Mouse (Mus musculus) 416B (cell line): ENCODE measurements around the gene Plcb1.
A peak's percentile ranks its signal among the peaks of the same experiment; 100 is the strongest.
"Not testable (repeated sequence)": the region's sequence is repeated elsewhere in the genome, so short reads cannot be mapped to it uniquely, and the experiment has no call there.

Source experiments
- DNase-seq: peaks from one replicate; pipeline ENCODE4 v3.0.0; 2011; ENCODE audit warnings: low read depth

The Plcb1 gene

DNA sequence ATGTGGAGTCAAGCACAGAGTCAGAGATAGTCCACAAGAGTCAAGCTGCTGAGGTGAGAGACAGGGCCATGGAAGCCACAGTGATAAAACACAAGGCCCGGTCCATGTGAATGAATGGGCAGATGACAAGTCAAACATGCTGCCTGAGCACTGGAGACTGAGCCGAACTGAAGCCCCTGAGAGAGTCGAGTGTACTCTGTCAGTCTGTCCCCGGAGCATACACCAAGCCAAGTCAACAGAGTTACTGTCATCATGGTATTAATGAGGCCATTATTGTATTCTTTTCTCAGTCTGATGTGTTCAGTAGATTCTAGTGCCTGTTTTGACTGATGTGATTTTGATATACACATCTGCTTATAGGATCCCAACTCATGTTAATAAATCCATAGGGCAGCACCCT is 521.9 kb downstream of the Plcb1 start:
- no peak for DNase-seq

DNA sequence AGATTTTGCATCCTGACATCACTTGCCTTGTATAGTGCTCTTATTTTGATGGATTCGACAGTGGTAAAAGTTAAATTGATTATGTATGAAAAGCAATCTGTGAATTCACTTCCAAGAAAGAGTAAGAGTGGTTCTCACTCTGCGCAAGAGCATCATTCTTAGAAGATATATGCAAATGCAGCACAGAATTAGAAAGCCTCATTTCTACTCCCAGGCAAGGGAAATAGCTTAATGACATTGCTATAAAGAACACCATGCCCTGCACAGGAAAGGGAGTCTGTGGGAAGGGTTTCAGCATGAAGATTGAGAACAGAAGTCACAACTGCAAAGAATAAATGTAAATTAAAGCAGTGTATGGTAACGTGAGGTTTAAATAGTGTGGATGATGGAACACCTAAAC is 530.1 kb downstream of the Plcb1 start:
- no peak for DNase-seq

DNA sequence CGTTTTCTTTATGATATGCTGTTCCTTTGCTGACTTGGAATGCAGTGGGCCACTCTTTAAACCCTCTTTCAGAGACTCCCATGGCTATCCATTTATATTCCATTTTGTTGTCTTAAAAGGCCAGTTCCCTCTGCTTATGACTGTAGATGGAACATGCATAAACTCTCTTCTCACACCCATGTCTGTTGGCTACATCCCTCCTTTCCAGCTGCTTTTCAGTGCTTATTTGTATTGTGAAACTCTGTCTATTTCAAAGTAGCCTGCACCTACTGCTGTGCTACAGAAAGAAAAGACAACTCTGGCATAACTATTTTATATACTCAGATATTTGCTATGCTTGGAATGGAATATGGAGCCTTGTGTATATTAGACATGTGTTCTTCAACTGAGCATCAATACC is 532.3 kb downstream of the Plcb1 start:
- DNase-seq = no peak

DNA sequence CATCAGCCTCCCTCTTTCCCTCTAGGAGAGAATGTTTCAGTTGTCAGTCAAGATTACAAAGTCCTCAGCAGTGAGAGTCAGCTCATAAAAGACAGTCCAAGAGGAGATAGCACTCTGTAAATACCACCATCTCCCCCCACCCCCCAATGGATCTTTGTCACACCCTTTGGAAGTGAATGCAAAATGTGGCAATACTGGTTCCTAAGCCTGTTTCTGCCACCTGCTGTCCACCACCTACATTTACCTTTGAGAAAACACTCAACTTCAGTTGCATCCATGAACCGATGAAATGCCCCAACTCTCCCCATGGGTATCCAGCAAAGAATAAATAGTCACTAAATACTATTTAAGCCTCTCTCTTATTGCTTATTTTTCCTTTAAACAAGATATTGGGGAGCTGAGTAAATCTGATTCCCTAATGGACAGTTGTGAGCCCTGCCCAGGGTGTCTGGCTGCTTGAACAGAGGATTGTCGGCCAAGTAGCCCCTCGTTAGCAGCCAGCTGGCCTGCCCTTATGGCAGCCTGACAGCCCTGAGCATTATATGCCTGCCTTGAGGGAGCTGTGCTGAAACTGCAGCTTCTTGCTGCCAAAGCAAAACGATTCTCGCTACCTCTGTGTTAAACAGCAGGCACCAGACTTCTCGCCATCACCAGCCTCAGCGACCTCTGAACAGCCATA is 537.5 kb downstream of the Plcb1 start:
- no peak for DNase-seq

DNA sequence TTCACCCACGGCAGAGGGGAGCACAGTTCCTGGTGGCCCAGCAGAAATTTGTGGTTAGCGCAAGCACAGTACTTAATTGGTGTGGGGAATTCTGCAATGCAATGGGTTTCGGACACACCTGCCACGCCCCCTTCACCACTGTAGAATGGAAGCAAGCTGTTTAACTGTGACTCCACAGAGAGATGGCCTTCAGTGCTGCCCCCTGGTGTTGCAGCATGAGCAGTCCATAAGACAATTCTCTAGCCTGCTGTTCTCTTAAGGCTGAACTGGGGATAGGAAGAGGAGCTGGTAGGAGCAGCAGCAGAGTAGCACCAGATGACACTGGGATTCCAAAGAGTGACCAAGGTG is 538.1 kb downstream of the Plcb1 start:
- peak; percentile 40 for DNase-seq

DNA sequence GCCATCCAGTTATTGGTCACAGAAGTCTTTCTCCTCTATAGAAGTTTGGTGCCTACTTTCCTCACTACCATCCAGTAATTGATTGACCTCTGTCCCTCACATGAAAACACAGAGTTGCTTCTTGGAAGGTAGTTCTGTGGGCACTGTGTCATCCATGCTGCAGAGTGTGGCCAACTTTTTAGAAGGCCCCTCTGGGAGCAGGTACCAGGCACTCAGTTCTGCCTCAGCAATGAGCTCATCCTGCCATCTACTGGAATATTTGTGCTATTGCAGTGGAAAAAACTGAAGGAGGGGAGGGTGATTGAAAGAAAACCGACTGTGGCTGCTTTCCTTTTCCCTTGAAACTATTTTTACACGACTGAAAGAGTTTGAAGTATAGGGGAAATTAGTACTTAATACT is 542.9 kb downstream of the Plcb1 start:
- peak; percentile 57 for DNase-seq

DNA sequence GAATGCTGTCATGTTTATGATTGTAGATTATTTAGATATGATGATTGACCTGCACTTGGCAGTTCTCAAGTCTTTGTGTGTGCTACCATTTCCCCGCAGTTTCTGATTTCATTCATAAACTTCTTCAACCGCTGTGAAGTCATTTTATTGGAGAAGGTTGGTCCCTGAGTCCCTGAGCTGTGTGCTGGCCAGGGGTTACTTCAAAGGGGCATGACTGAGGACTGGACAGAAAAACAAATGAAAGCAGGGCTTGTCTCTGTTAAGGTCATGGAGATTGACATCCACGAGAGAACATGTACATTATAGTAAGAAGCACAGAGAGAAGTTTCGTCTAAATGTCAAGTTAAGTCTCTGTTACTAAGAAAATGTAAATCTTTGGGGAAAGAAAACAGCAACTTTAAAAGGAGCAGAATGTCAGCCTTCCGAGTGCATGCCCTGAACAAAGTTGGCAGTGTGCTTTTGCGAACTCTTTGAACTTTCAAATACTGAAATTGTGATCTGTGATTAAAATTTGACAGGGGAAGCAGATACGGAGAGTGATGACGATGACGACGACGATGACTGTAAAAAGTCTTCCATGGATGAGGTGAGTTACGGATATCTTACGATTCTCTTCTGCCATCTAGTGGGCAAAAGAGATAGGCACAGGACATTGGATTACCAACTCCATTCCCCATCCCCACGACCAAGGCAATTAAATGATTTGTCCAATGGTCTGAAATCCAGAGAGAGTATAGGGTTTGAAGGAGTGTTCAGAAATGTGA is 544.1 kb downstream of the Plcb1 start:
- peak; percentile 64 for DNase-seq

DNA sequence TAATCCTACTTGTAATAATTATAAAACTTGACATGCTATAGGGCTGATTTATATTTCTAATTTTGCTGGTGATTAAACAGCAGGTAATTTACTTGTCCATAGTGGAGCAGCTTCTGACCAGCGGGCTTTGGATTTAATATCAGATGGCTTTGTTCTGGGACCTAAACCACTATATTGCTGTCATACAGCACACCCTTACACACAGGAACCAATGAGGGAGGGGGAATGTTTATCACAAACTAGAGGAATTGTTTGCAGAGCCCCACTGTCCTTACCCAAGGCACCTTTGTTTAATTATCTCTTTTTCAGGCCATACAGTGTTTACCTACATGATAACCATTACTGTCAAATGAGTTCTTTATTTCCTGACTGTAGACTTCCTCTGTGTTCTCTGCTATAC is 546.0 kb downstream of the Plcb1 start:
- no peak for DNase-seq

DNA sequence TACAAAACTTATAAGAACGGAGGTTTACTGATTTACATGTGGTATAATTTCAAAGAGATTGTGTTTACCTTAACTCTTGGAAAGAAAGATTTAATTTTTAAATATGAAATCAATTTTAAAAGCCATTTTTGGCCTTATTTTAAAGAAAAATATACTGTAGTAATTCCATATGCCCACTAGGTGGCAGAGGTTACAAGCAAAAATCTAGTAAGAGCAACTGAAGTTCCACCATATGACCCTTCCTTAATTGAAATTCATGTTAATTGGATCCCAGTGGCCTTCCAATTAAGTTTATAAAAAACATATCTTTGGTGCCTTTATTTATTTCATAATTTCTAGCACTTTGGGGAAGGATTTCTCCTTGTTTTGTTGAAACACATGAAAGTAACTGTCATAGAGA is 570.4 kb downstream of the Plcb1 start:
- DNase-seq = peak; percentile 49

DNA sequence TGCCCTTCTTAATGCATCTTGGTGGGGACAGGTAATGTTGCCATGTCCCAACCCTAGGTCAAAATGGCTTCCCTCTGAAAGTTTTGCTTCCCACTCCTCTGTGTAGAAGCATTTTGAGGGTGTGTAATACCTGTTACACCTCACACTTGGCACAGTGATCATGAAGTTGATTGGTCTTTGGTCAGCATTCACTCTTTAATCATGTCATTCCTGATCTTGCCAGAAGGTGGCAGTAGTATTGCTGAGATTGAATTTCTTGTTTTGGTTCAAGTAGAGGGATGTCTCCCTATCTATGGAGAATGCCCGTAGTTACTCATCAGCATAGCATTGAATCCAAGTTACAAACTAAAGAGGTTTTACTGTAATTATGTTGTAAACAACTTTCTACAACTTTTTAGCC is 575.9 kb downstream of the Plcb1 start:
- peak; percentile 33 for DNase-seq

DNA sequence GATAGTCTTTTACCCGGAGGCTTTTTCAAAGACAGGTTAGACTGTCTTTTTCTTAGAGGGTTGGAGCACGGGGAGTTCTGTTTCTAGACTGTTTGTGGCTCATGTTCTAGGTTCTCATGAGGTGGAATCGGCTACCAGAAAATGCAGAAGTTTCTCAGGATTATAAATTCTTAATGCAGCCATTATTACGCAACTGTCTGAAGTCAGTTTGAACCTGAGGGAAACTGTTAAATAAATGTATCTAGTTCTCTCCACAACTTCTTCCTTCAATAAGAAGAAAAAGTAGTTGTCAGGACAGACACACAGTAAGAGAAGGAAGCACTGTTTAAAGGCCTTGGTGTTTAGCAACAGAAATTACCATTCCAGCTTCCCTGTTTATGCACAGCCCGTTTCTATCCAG is 577.1 kb downstream of the Plcb1 start:
- no peak for DNase-seq

DNA sequence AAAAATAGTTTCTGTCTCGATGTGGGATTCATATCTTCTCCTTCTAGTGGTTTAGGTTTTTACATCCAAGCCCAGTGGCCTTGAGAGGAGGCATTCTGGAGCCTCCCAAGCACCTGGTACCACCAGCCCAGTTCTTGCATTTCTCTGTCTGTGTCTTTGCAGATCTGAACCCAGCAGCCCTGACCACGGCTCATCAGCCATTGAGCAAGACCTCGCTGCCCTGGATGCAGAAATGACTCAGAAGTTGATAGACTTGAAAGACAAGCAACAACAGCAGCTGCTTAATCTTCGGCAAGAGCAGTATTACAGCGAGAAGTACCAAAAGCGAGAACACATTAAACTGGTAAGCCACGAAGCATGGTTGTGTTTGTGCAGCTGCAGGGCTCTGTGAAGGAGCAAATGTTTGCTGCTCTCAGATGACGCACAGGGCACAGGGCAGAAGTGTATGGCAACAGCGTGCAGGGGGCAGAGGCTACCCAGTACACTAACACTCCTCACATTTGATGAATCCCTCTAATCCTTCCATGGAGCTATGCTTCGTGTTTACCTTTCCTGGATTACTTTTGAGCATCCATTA is 584.5 kb downstream of the Plcb1 start:
- no peak for DNase-seq

DNA sequence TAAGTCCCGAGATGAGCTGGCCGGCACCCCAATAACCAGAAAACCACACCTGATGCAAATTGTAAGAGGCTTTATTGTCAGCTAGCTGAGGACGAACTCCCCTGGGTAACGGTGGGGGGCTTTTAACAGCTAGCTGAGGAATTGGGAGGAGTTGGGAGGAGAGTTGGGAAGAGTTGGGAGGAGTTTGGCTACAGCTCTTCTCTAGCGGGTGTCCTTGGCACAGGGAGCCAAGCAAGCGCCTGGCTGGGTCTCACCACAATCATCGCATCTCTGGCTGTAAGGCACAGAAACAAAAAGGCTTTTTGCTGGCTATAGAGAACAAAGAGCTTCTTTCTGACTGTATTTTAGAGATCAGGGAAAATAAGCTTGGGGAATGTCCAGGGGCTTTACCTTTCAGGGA is 594.9 kb downstream of the Plcb1 start:
- not testable (repeated sequence) for DNase-seq

DNA sequence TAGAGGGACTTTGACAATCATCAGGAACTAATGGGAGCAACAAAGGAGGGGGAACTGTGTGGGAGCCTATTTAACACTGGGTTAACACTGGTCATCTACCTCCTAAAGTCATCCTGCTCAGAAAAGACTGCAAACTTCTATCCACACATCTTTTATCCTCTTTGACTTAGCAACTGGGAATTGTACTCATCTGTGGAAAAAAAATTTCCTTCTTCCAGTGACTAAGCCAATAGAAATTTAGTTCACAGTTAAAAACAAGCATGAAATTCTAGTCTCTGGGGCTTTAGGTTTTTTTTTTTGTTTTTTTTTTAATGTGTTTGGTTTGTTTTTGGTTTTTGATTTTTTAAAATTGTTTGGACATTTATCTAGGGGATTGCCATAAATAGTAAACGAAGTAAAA is 595.5 kb downstream of the Plcb1 start:
- no peak for DNase-seq

DNA sequence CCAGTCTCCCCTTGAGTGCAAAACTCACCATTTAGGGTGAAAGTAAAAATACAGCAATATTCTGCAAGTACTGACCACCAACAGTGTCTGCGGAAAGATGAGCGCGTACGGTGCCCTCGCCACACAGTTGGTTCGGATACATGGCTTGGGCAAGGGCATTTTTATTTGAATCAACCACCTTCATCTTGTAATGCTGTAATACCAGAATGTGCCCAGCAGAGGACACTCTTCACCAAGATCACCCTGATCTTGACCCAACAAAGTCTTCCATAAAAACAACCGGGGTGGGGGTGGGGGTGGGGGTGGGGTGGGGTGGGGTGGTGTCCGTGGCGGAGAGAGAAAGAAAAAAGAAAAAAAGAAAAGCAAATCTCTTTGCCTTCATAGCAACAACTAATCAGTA is 602.1 kb downstream of the Plcb1 start:
- DNase-seq = peak; percentile 3

DNA sequence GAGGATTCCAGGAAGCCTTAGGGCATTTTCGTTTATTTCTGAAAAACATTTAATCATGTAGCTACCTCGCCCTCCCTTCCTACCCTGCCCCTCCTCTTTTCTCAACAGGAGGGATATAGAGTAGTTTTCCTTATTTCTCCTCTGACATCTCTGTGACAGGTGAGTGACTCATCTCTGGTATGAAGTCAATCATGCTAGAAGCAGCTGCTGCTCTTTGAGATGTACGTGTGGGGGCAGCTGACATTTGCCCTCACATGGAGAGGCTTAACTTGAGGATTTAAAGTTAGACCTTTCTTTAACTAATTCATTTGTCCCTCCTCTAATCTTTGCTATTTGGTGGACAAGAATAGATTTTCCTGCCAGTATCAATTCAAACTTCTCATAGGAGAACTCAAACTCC is 608.8 kb downstream of the Plcb1 start:
- DNase-seq = no peak

DNA sequence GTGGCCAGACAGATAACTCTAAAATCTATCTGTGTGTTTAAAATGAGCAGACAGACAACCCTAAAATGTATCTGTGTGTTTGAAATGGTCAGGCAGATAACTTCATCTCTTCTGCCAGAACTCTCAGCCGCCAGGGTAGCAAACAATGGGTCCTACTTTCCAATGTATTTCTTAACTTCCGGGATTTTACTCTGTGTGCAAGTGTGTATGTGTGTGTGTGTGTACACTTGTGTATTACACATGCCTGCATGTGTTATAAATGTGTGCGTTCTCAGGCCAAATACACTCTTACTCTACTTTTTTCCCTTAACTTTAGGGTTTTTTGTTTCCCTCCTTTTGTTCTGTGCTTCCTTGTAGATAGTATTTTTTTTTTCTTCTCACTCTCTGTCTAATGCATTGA is 610.5 kb downstream of the Plcb1 start:
- no peak for DNase-seq

DNA sequence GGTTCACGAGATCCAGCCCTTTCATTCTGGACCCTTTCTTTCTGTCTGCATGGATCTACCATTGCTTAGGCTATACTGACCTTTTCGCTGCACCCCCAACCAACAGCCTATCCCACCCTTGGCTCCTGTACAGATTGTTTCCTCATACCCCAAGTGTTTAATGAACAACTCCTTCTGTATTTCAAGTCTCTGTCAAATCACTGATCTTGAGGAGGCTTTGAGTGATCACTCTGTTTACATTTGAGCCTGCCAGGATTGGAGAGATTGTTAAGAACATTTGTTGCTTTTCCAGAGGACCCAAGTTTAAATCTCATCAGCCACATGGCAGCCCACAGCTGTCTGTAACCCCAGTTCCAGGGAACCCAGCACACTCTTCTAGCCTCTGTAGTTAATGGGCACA is 612.1 kb downstream of the Plcb1 start:
- no peak for DNase-seq

DNA sequence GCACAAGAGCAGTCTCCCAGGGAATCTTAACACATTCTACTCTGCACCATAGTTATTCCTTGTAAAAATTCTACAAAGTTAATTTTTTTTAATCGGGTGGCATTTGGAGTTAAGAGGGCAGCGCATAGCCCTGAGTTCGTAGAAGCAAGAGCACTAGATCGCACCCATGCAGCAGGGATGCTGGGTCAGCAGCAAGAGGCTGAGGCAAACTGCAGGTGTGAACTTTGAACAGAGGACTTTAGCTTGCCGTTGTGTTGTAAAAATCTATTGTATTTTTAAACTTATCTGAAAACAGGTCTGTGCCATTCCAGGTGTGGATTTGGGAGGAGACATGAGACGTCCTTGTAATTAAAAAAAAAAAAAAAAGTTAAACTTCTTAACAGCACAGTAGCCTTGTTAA is 613.9 kb downstream of the Plcb1 start:
- DNase-seq = no peak

DNA sequence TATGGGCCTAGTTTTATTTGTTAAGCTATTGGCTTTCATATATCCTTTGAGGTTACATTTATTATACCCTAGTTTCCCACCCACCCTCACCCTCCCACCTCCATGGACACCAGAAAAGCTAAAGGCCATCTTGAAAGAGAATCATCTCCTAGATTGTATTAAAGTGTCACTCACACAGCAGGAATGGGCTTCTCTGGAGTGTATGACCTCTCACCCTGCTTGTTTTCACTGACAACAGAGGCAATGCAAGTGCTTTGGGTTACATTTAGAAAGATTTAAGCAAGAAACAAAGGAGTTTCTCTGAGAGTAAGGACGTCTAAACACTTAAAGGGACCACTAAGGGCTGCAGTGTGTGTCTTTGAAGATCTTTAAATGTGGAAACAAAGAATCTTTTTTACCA is 617.0 kb downstream of the Plcb1 start:
- DNase-seq = no peak

DNA sequence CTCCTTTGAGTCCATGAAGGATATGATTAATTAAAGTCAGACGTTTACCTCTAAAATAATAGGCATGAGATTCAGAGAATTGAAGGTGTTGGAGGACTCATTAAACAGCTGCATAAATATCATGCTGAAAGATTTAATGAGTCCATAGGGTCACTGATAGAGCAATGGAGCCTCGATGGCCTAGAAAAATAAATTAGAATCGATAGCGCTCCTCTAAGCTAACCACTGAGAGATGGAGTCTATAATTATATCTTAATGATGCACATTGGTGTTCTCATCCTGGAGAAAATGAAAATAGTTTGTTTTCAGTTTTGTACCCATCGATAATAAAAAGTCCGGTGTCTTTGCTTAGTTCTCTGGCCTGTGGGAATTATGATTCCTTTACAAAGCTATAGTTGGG is 617.5 kb downstream of the Plcb1 start:
- DNase-seq = no peak

DNA sequence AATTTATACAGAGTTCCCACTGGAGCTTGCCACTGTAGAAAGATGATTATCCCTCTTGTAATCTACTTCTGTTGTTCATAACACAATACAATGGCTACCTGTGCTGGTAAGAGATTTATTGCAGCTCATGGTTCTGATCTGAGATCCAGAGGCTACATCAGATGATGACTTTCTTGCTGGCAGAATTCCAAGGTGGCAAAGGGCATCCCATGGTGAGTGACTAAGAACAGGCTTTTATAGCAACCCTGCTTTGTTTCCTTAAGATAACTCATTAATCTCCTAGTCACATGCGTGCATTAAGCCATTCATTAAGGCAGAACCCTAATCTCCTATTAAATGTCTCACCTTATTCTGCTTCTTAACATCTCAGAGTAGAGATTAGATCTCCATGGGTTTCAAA is 618.2 kb downstream of the Plcb1 start:
- DNase-seq = no peak

DNA sequence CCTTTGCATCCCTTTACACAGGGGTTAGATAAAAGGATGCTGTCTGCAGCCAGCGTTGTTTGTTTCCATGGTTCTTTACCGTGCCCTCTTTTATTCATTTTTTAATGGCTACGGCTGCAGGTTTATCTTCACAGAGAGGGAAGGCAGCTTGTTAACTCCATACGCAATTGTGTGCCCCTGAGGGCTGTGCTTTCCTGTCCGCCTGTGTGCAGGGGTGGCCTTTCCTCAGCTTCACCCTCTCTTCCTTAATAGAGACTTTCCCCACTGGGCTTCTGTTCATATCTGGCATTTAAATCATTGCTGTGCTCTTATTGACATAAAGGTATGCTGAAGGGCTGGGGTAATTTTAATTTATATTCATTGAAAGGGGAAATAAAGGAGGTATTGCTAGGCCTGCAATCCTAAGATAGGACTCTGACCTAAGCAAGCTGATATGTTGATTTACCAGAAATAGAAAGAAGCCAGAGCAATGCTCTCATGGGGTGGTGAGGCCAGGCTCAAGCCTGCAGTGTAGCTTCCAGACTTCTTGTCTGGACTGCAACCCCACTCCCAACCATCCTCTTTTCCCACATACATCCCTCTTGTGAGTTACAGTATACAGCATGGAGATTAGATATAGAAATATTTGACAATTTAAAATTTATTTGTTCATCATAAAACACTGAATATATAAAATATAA is 623.7 kb downstream of the Plcb1 start:
- no peak for DNase-seq
